Mouse (Mus musculus) thymus, adult 2 months (tissue): ENCODE measurements around the gene Sp6.

Source experiments
- CTCF ChIP-seq: fragments of 200-500 bp; IDR thresholded peaks from 2 replicates; pipeline ENCODE4 v1.5.1; 2012; ENCODE audit warnings: mild to moderate bottlenecking, control low read depth, low read length, moderate library complexity, borderline replicate concordance; ENCODE audit not compliant: control insufficient read depth, poor library complexity, insufficient read depth; ENCODE audit errors: extremely low read depth
- POLR2A ChIP-seq: fragments of 200-500 bp; IDR thresholded peaks from 2 replicates; pipeline ENCODE4 v1.6.1; 2012; ENCODE audit warnings: mild to moderate bottlenecking, low read length, control low read depth, moderate library complexity; ENCODE audit not compliant: control insufficient read depth, poor library complexity, insufficient read depth; ENCODE audit errors: extremely low read depth

GRCm38 (mm10) chr11:96995836-96996772, 17.1 kb upstream of the Sp6 start:
- TF ChIP-seq CTCF: no peak
- no peak for TF ChIP-seq POLR2A
